Mouse (Mus musculus) ES-E14 (cell line): ENCODE measurements around the gene Pacsin3.

Source experiments
- CHD2 ChIP-seq: IDR thresholded peaks from 2 replicates; pipeline ENCODE4 v1.6.1; 2014; ENCODE audit warnings: mild to moderate bottlenecking, low read depth, low read length, inconsistent platforms
- HCFC1 ChIP-seq: IDR thresholded peaks from 2 replicates; pipeline ENCODE4 v1.6.1; 2012; ENCODE audit warnings: low read length, inconsistent platforms, borderline replicate concordance; ENCODE audit not compliant: insufficient read depth

DNA sequence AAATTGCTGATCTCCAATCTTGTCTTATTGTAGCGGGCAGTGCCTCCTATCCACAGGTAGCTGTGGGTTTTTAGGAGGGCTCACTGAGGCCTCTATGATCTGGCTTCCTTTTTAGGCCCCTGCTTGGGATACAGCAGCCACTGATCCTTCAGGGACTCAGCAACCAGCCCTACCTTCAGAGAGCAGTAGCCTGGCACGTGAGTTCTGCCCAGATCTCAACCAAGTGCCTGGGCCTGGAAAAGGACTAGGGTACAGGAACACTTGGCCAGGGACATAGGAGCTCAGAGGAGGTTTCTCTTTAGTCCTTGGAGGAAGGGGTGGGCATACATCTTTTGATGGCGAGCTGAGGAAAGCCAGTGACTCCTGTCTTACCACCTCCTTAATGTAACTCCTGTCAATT lies 12.3 kb downstream of the Pacsin3 start:
- TF ChIP-seq HCFC1, result no peak
- TF ChIP-seq CHD2, result no peak
